Mouse (Mus musculus): Measurements from ENCODE around the gene Dhrs7. TPM values are rescaled to one million over a fixed set of nuclear protein-coding genes. Genes with fewer than 3 reads are reported as not detected.

Gene Dhrs7
- polyA plus RNA-seq, 1 experiment from 2014 or later, result 14.2 TPM

- H3K4me1 ChIP-seq, result no peaks in the 10 kb centered on the region
- no peaks in the 10 kb centered on the region for H3K27me3 ChIP-seq
- H3K36me3 ChIP-seq, result no peaks in the 10 kb centered on the region
- H3K4me3 ChIP-seq, result no peak overlapping the region
- no peak overlapping the region for H3K4me2 ChIP-seq (replicated peaks)
- H3K9me3 ChIP-seq, result no peaks in the 10 kb centered on the region
- H3K27ac ChIP-seq, result no peak overlapping the region
- H3K9ac ChIP-seq, result no peak overlapping the region
- no peak for ATAC-seq (ENCODE audit: low FRiP score, low read depth)
- 96% methylated on average over 1 of the region's 1 CpGs for WGBS
Observed at GRCm38 (mm10) chr12:72681919-72682318, 17.2 kb upstream of the Dhrs7 start.

GRCm38 (mm10) chr12:72679635-72680034, 14.9 kb upstream of the Dhrs7 start:
- no peak overlapping the region for H3K9ac ChIP-seq
- WGBS, result 71% methylated on average over 3 of the region's 3 CpGs

GRCm38 (mm10) chr12:72674820-72675219, 10.1 kb upstream of the Dhrs7 start:
- H3K36me3 ChIP-seq, result no peaks in the 10 kb centered on the region
- H3K9ac ChIP-seq, result no peak overlapping the region
- 0 out of 2 replicates have a peak, but pooled peaks cover 2% of the 10 kb centered on the region for H3K4me1 ChIP-seq
- 64% methylated on average over 2 of the region's 2 CpGs for WGBS
- no peak overlapping the region for H3K4me2 ChIP-seq (replicated peaks)
- ATAC-seq (ENCODE audit: low FRiP score, low read depth), result no peak
- no peak overlapping the region for H3K4me3 ChIP-seq
- no peaks in the 10 kb centered on the region for H3K27me3 ChIP-seq
- no peaks in the 10 kb centered on the region for H3K9me3 ChIP-seq
- H3K27ac ChIP-seq, result no peak overlapping the region

More at GRCm38 (mm10) chr12:72679635-72680034, 14.9 kb upstream of the Dhrs7 start:
- Histone ChIP-seq H3K9me3 (no peaks in the 10 kb centered on the region), H3K27me3 (no peaks in the 10 kb centered on the region), H3K36me3 (no peaks in the 10 kb centered on the region), H3K4me2 (replicated peaks) (no peak overlapping the region), H3K4me1 (0 out of 2 replicates have a peak, but pooled peaks cover 2% of the 10 kb centered on the region), H3K4me3 (no peak overlapping the region), H3K27ac (no peak overlapping the region)
- no peak for ATAC-seq (ENCODE audit: low FRiP score, low read depth)

- Histone ChIP-seq H3K27ac (no peak overlapping the region), H3K4me2 (replicated peaks) (no peak overlapping the region), H3K4me1 (0 out of 2 replicates have a peak, but pooled peaks cover 2% of the 10 kb centered on the region), H3K9me3 (no peaks in the 10 kb centered on the region), H3K4me3 (no peak overlapping the region), H3K36me3 (no peaks in the 10 kb centered on the region), H3K27me3 (no peaks in the 10 kb centered on the region), H3K9ac (no peak overlapping the region)
- ATAC-seq (ENCODE audit: low FRiP score, low read depth), result no peak
- WGBS, result 70% methylated on average over 7 of the region's 7 CpGs
Observed at GRCm38 (mm10) chr12:72674079-72674797, 9.5 kb upstream of the Dhrs7 start.

GRCm38 (mm10) chr12:72671516-72672135, 6.9 kb upstream of the Dhrs7 start:
- Histone ChIP-seq H3K9me3 (no peaks in the 10 kb centered on the region), H3K4me2 (replicated peaks) (no peak overlapping the region), H3K27ac (no peak overlapping the region), H3K9ac (no peak overlapping the region), H3K27me3 (no peaks in the 10 kb centered on the region), H3K4me3 (no peak overlapping the region), H3K36me3 (no peaks in the 10 kb centered on the region), H3K4me1 (0 out of 2 replicates have a peak, but pooled peaks cover 2% of the 10 kb centered on the region)
- WGBS, result 88% methylated on average over 6 of the region's 6 CpGs
- no peak for ATAC-seq (ENCODE audit: low FRiP score, low read depth)

- 81% methylated on average over 8 of the region's 8 CpGs for WGBS
- no peak overlapping the region for H3K9ac ChIP-seq
- no peaks in the 10 kb centered on the region for H3K9me3 ChIP-seq
- H3K4me1 ChIP-seq, result 0 out of 2 replicates have a peak, but pooled peaks cover 2% of the 10 kb centered on the region
- H3K27me3 ChIP-seq, result peaks cover 3% of the 10 kb centered on the region; the same call in 1 of the 2 replicates
- no peak overlapping the region for H3K4me2 ChIP-seq (replicated peaks)
- ATAC-seq (ENCODE audit: low FRiP score, low read depth), result no peak
- no peak overlapping the region for H3K4me3 ChIP-seq
- no peak overlapping the region for H3K27ac ChIP-seq
- no peaks in the 10 kb centered on the region for H3K36me3 ChIP-seq
Observed at GRCm38 (mm10) chr12:72670921-72671320, 6.2 kb upstream of the Dhrs7 start.

GRCm38 (mm10) chr12:72667868-72668469, 3.3 kb upstream of the Dhrs7 start:
- WGBS, result 68% methylated on average over 10 of the region's 10 CpGs
- Histone ChIP-seq H3K9ac (no peak overlapping the region), H3K4me3 (no peak overlapping the region), H3K4me2 (replicated peaks) (no peak overlapping the region), H3K27ac (no peak overlapping the region), H3K27me3 (peaks cover 8% of the 10 kb centered on the region; the same call in 1 of the 2 replicates), H3K36me3 (no peaks in the 10 kb centered on the region), H3K9me3 (no peaks in the 10 kb centered on the region), H3K4me1 (peaks cover 12% of the 10 kb centered on the region; the same call in 1 of the 2 replicates)
- no peak for ATAC-seq (ENCODE audit: low FRiP score, low read depth)

GRCm38 (mm10) chr12:72666015-72666414, 1.3 kb upstream of the Dhrs7 start:
- no peak overlapping the region for H3K4me3 ChIP-seq
- H3K4me2 ChIP-seq (replicated peaks), result no peak overlapping the region
- H3K9ac ChIP-seq, result no peak overlapping the region
- H3K27me3 ChIP-seq, result peaks cover 8% of the 10 kb centered on the region; the same call in 1 of the 2 replicates
- peaks cover 12% of the 10 kb centered on the region; the same call in 1 of the 2 replicates for H3K4me1 ChIP-seq
- 81% methylated on average over 5 of the region's 5 CpGs for WGBS
- no peak overlapping the region for H3K27ac ChIP-seq
- no peak for ATAC-seq (ENCODE audit: low FRiP score, low read depth)
- H3K9me3 ChIP-seq, result no peaks in the 10 kb centered on the region
- no peaks in the 10 kb centered on the region for H3K36me3 ChIP-seq

- Histone ChIP-seq H3K4me2 (replicated peaks) (peak overlapping the region; percentile 91), H3K36me3 (no peaks in the 10 kb centered on the region), H3K9me3 (no peaks in the 10 kb centered on the region), H3K4me3 (peak overlapping the region; percentile 62), H3K4me1 (peaks cover 12% of the 10 kb centered on the region; the same call in 1 of the 2 replicates), H3K27ac (no peak overlapping the region), H3K9ac (peak overlapping the region; percentile 72), H3K27me3 (peaks cover 8% of the 10 kb centered on the region; the same call in 1 of the 2 replicates)
- WGBS, result 10% methylated on average over 28 of the region's 28 CpGs
- ATAC-seq (ENCODE audit: low FRiP score, low read depth), result no peak; the same call in 1 of the 2 replicates
Observed at GRCm38 (mm10) chr12:72664020-72664734, 532 bp downstream of the Dhrs7 start.

GRCm38 (mm10) chr12:72655775-72656174, 8.9 kb downstream of the Dhrs7 start:
- Histone ChIP-seq H3K4me2 (replicated peaks) (no peak overlapping the region), H3K9me3 (no peaks in the 10 kb centered on the region), H3K36me3 (no peaks in the 10 kb centered on the region), H3K27ac (no peak overlapping the region), H3K9ac (no peak overlapping the region), H3K27me3 (no peaks in the 10 kb centered on the region), H3K4me3 (no peak overlapping the region), H3K4me1 (no peaks in the 10 kb centered on the region)
- 94% methylated on average over 16 of the region's 16 CpGs for WGBS
- ATAC-seq (ENCODE audit: low FRiP score, low read depth), result no peak

GRCm38 (mm10) chr12:72654698-72655097, 10.0 kb downstream of the Dhrs7 start:
- H3K9me3 ChIP-seq, result no peaks in the 10 kb centered on the region
- H3K27ac ChIP-seq, result no peak overlapping the region
- ATAC-seq (ENCODE audit: low FRiP score, low read depth), result peak; percentile 61; the same call in 1 of the 2 replicates
- H3K27me3 ChIP-seq, result no peaks in the 10 kb centered on the region
- 16% methylated on average over 4 of the region's 4 CpGs for WGBS
- H3K9ac ChIP-seq, result no peak overlapping the region
- H3K4me1 ChIP-seq, result peaks cover 4% of the 10 kb centered on the region; the same call in 1 of the 2 replicates
- H3K4me3 ChIP-seq, result no peak overlapping the region
- no peak overlapping the region for H3K4me2 ChIP-seq (replicated peaks)
- no peaks in the 10 kb centered on the region for H3K36me3 ChIP-seq

Data from limb, embryonic 13.5 days (tissue).